Mouse (Mus musculus) CH12.LX (cell line): Measurements from ENCODE around the gene 1600014C23Rik.

Experiments
- CHD1 ChIP-seq: IDR thresholded peaks from 2 replicates; pipeline ENCODE4 v1.6.1; 2012; ENCODE audit warnings: low read depth, low read length, improper control_type of control experiment, inconsistent platforms
- CHD2 ChIP-seq: IDR thresholded peaks from 2 replicates; pipeline ENCODE4 v1.6.1; 2011; ENCODE audit warnings: low read length, improper control_type of control experiment
- CTCF ChIP-seq, 2 experiments: IDR thresholded peaks in 1 of 2; conservative IDR thresholded peaks in 1 of 2; 2 replicates each; pipeline ENCODE4 v1.5.1; 2011 to 2012; ENCODE audit warnings: low read depth in 2 of 2, low read length in 2 of 2, improper control_type of control experiment in 1 of 2, inconsistent platforms in 1 of 2, mild to moderate bottlenecking in 1 of 2, moderate library complexity in 1 of 2
- HCFC1 ChIP-seq: IDR thresholded peaks from 2 replicates; pipeline ENCODE4 v1.6.1; 2012; ENCODE audit warnings: low read depth, mild to moderate bottlenecking, inconsistent platforms, low read length, improper control_type of control experiment
- PAX5 ChIP-seq: IDR thresholded peaks from 2 replicates; pipeline ENCODE4 v1.6.1; 2012; ENCODE audit warnings: low read length, inconsistent platforms, mixed read lengths
- POLR2A ChIP-seq: IDR thresholded peaks from 2 replicates; pipeline ENCODE4 v1.6.1; 2011; ENCODE audit warnings: low read depth, mild to moderate bottlenecking, improper control_type of control experiment, low read length
- UBTF ChIP-seq: IDR thresholded peaks from 2 replicates; pipeline ENCODE4 v1.6.1; 2012; ENCODE audit warnings: low read depth, mild to moderate bottlenecking, inconsistent platforms, low read length, improper control_type of control experiment, moderate library complexity
- USF1 ChIP-seq: IDR thresholded peaks from 2 replicates; pipeline ENCODE4 v1.6.1; 2014; ENCODE audit warnings: low read depth, mild to moderate bottlenecking, inconsistent platforms, low read length, improper control_type of control experiment
- ZNF384 ChIP-seq: IDR thresholded peaks from 2 replicates; pipeline ENCODE4 v1.6.1; 2012; ENCODE audit warnings: low read depth, low read length, improper control_type of control experiment, inconsistent platforms

- TF ChIP-seq CTCF (conservative IDR thresholded peaks at IDR 0.05 in 1 of 2, IDR thresholded peaks at IDR 0.05 in 1 of 2; ENCODE audit: low read depth in 2 of 2, low read length in 2 of 2) (no peak), ZNF384 (0 out of 2 replicates have a peak, but pooled peaks have one; percentile 24), POLR2A (peak; percentile 83), CHD1 (no peak), UBTF (0 out of 2 replicates have a peak, but pooled peaks have one; percentile 15), PAX5 (no peak), CHD2 (peak; percentile 78), USF1 (no peak), HCFC1 (peak; percentile 66)
These were observed 47.5 kb downstream of the 1600014C23Rik start, which contains the start of gene Mrpl14 for GRCm38 (mm10) chr17:45686093-45686619.
